Mouse (Mus musculus): ENCODE results near the gene Nhsl2. TPM values are rescaled to one million over a fixed set of nuclear protein-coding genes. Genes with fewer than 3 reads are reported as not detected.

Gene Nhsl2
- polyA plus RNA-seq, 1 experiment from 2014 or later, result 10.5 TPM

DNA sequence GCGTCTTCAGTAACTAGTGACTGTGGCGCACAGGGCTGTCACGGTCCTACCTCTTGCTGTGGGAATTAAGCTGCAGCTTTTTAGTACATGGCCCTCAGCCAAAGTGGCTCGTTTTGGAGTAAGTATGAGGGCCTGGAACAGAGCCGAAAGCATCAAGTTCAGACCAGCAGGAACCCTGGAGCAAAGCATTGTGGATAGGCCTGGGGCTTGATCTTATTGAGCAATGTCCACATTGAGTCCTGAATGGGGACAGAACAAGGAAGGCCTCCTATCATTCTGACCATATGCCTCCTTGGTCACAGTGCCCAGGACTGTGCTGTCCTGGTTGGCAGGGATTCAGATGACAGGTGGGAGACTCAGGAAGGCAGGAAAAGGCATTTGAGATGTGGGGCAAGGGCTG lies 211.1 kb downstream of the Nhsl2 start:
- 63% methylated on average over 5 of the region's 5 CpGs for WGBS
- Histone ChIP-seq H3K9ac (ENCODE audit: low read length) (no peak overlapping the region), H3K36me3 (ENCODE audit: control insufficient read depth, insufficient read depth, low read length) (no peaks in the 10 kb centered on the region), H3K27ac (ENCODE audit: low read length) (no peak overlapping the region), H3K4me1 (ENCODE audit: control insufficient read depth, insufficient read depth, low read length) (no peaks in the 10 kb centered on the region), H3K27me3 (ENCODE audit: control insufficient read depth, insufficient read depth, low read length) (no peaks in the 10 kb centered on the region; the same call in 1 of the 2 replicates), H3K4me3 (replicated peaks; ENCODE audit: low read length) (no peak overlapping the region), H3K4me2 (ENCODE audit: low read depth, low read length) (no peak overlapping the region), H3K9me3 (replicated peaks; ENCODE audit: control insufficient read depth, low read length) (no peaks in the 10 kb centered on the region)
- ATAC-seq (ENCODE audit: insufficient read depth, low FRiP score), result no peak

DNA sequence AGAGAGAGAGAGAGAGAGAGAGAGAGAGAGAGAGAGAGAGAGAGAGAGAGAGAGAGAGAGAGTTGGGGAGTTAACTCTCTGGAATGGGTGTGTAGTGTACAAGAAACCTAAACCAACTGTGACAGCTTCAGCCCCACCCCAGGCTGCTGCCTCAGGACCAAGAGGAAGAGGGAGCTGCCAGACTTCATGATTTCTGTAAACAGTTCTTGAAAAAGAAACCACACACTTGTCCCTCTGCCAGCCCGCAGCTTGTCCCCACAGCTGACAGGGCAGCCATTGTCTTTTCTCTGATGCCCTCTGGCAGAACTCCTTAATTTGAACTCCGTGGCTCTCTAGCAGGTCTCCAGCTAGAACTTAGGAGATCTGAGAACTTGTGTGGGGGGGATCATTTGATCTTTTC lies 211.7 kb downstream of the Nhsl2 start:
- H3K36me3 ChIP-seq (ENCODE audit: control insufficient read depth, insufficient read depth, low read length), result no peaks in the 10 kb centered on the region
- H3K9ac ChIP-seq (ENCODE audit: low read length), result no peak overlapping the region
- ATAC-seq (ENCODE audit: insufficient read depth, low FRiP score), result no peak
- no peak overlapping the region for H3K27ac ChIP-seq (ENCODE audit: low read length)
- H3K27me3 ChIP-seq (ENCODE audit: control insufficient read depth, insufficient read depth, low read length), result peaks cover 3% of the 10 kb centered on the region; the same call in 1 of the 2 replicates
- H3K4me2 ChIP-seq (ENCODE audit: low read depth, low read length), result no peak overlapping the region
- no peaks in the 10 kb centered on the region for H3K4me1 ChIP-seq (ENCODE audit: control insufficient read depth, insufficient read depth, low read length)
- H3K4me3 ChIP-seq (replicated peaks; ENCODE audit: low read length), result no peak overlapping the region
- H3K9me3 ChIP-seq (replicated peaks; ENCODE audit: control insufficient read depth, low read length), result no peaks in the 10 kb centered on the region
- 34% methylated on average over 2 of the region's 2 CpGs for WGBS

DNA sequence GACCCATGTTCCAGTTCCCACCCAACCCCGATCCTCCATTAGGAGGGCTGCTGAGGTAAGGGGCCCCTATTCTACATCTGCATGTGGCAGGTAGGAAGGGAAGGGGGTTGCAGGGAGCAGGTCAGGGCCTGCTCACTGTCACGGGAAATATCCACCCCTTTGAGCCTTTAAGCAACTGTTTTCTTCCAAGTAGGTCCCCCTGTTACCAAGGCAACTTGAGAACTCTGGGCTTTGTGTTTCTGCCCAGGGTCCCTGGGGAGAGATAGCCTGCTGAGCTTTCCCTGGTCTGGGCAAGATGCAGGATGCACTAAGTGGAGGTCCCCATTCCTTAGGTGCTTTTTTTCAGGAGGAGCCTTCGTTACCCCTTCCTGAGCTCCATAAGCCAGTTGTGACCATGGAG lies 214.9 kb downstream of the Nhsl2 start:
- Histone ChIP-seq H3K4me3 (replicated peaks; ENCODE audit: low read length) (no peak overlapping the region), H3K4me1 (ENCODE audit: control insufficient read depth, insufficient read depth, low read length) (no peaks in the 10 kb centered on the region), H3K27ac (ENCODE audit: low read length) (no peak overlapping the region), H3K9me3 (replicated peaks; ENCODE audit: control insufficient read depth, low read length) (no peaks in the 10 kb centered on the region), H3K9ac (ENCODE audit: low read length) (no peak overlapping the region), H3K36me3 (ENCODE audit: control insufficient read depth, insufficient read depth, low read length) (no peaks in the 10 kb centered on the region), H3K4me2 (ENCODE audit: low read depth, low read length) (no peak overlapping the region), H3K27me3 (ENCODE audit: control insufficient read depth, insufficient read depth, low read length) (peaks cover 3% of the 10 kb centered on the region; the same call in 1 of the 2 replicates)
- WGBS, result 58% methylated on average over 3 of the region's 3 CpGs
- no peak for ATAC-seq (ENCODE audit: insufficient read depth, low FRiP score)

DNA sequence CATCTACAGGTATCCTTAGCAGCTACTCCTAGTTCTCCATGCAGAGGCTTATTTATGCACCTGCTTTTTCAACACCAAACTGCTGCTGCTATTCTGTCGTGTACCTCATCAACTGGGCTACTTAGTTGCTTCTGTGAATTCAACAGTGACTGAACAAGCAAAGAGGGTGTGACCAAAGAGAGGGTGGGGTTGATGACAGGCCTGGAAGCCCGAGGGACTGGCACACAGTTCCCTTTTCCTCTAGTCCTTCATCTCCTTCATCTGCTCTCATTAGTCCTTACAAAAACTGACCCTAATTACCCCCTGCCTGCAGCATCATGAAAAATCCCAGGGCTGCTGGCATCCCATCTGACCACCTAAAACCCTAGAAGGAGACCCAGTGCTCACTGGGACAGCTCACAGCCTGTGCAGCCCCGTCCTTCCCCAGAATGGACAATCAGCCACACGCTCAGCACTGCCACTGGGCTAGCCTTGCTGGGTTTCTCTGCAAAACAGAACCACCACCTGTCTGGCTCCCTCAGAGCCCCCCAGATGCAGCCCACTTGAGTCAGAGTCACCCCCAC lies 216.1 kb downstream of the Nhsl2 start:
- H3K4me3 ChIP-seq (replicated peaks; ENCODE audit: low read length), result no peak overlapping the region
- no peak overlapping the region for H3K4me2 ChIP-seq (ENCODE audit: low read depth, low read length)
- peaks cover 2% of the 10 kb centered on the region; the same call in 1 of the 2 replicates for H3K4me1 ChIP-seq (ENCODE audit: control insufficient read depth, insufficient read depth, low read length)
- H3K27me3 ChIP-seq (ENCODE audit: control insufficient read depth, insufficient read depth, low read length), result peaks cover 3% of the 10 kb centered on the region; the same call in 1 of the 2 replicates
- no peak overlapping the region for H3K9ac ChIP-seq (ENCODE audit: low read length)
- no peaks in the 10 kb centered on the region for H3K36me3 ChIP-seq (ENCODE audit: control insufficient read depth, insufficient read depth, low read length)
- ATAC-seq (ENCODE audit: insufficient read depth, low FRiP score), result no peak
- WGBS, result 58% methylated on average over 4 of the region's 4 CpGs
- H3K9me3 ChIP-seq (replicated peaks; ENCODE audit: control insufficient read depth, low read length), result no peaks in the 10 kb centered on the region
- H3K27ac ChIP-seq (ENCODE audit: low read length), result no peak overlapping the region

DNA sequence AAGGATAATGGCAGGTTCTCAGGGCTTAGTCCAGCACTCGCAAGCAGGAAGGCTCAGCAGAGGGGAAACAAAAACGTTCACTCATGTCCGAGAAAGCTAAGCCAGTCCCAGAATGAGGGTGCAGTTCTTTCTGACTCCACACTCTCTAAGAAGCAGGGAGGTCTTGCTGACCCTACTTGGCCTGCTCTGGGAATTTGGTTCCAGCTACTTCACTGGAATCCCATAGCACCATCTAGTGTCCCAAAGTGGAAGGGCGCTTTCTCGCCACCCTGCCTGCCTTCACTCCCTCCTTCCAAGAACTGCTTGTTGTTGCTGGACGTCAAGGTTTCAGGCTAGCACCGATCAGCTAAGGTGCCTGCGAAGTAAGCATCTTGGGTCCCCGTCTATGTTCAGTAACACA lies 216.9 kb downstream of the Nhsl2 start:
- ATAC-seq (ENCODE audit: insufficient read depth, low FRiP score), result peak; percentile 31; the same call in 1 of the 2 replicates
- Histone ChIP-seq H3K4me1 (ENCODE audit: control insufficient read depth, insufficient read depth, low read length) (peaks cover 3% of the 10 kb centered on the region; the same call in 1 of the 2 replicates), H3K4me2 (ENCODE audit: low read depth, low read length) (no peak overlapping the region), H3K9me3 (replicated peaks; ENCODE audit: control insufficient read depth, low read length) (no peaks in the 10 kb centered on the region), H3K27ac (ENCODE audit: low read length) (no peak overlapping the region), H3K27me3 (ENCODE audit: control insufficient read depth, insufficient read depth, low read length) (peaks cover 6% of the 10 kb centered on the region; the same call in 1 of the 2 replicates), H3K4me3 (replicated peaks; ENCODE audit: low read length) (no peak overlapping the region), H3K9ac (ENCODE audit: low read length) (no peak overlapping the region), H3K36me3 (ENCODE audit: control insufficient read depth, insufficient read depth, low read length) (no peaks in the 10 kb centered on the region)
- 21% methylated on average over 9 of the region's 9 CpGs for WGBS

DNA sequence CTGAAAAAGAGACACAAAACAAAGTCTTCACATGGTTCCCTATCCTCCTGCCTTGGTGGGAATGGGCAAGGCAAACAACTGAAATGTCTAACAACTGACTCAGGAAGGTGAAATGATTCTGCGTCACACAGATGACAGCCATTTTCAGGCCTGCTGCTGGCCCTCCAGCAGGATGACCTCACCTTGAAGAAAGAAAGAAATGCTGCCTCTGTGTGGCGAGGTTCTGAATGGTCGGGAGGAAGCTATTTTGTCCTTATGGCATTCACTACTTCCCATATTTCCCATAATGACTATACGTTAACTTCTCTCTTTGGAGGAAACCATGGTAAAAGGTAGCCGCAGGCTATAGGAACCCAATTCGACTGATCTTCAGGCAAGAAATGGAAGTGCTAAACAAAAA lies 217.9 kb downstream of the Nhsl2 start:
- Histone ChIP-seq H3K4me1 (ENCODE audit: control insufficient read depth, insufficient read depth, low read length) (peaks cover 3% of the 10 kb centered on the region; the same call in 1 of the 2 replicates), H3K27me3 (ENCODE audit: control insufficient read depth, insufficient read depth, low read length) (peaks cover 10% of the 10 kb centered on the region; the same call in 1 of the 2 replicates), H3K9me3 (replicated peaks; ENCODE audit: control insufficient read depth, low read length) (no peaks in the 10 kb centered on the region), H3K9ac (ENCODE audit: low read length) (no peak overlapping the region), H3K27ac (ENCODE audit: low read length) (no peak overlapping the region), H3K4me2 (ENCODE audit: low read depth, low read length) (no peak overlapping the region), H3K4me3 (replicated peaks; ENCODE audit: low read length) (no peak overlapping the region), H3K36me3 (ENCODE audit: control insufficient read depth, insufficient read depth, low read length) (no peaks in the 10 kb centered on the region)
- ATAC-seq (ENCODE audit: insufficient read depth, low FRiP score), result no peak
- 79% methylated on average over 6 of the region's 6 CpGs for WGBS

DNA sequence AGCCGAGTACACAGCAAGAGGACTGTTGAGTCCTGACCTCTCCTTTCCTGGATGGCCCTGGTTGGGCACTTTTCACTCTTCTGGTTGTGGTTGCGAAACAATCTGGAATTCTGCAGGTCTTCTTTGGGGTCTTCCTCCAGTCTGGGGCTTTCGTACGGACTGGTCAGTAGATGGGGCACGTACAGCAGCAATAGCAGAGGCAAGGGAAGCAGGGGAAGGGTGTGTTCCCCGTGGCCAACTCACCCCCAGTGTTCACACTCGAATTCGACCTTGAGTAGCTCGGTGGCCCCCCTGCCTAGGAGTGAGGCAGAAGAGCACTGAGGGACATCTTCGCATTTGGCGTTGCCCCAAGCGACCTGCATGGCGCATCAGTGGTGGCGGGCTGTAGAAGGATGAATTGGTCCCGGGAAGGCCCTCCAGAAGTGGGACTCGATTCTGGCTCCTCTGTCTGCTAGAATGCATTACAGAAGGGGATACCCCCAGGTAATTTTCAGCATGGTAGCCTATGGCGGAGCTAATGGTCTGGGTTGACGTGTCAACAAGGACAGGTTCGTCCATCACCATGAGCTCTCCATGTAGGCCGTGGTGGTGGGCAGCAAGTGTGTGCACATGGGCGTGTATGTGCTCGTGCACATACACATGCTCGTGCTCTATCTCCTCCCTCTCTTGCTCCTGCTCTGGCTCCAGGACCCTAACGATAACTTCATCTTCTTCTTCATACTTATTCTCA lies 219.8 kb downstream of the Nhsl2 start:
- no peak overlapping the region for H3K9ac ChIP-seq (ENCODE audit: low read length)
- 94% methylated on average over 24 of the region's 24 CpGs for WGBS
- peaks cover 13% of the 10 kb centered on the region; the same call in 1 of the 2 replicates for H3K27me3 ChIP-seq (ENCODE audit: control insufficient read depth, insufficient read depth, low read length)
- H3K36me3 ChIP-seq (ENCODE audit: control insufficient read depth, insufficient read depth, low read length), result no peaks in the 10 kb centered on the region
- ATAC-seq (ENCODE audit: insufficient read depth, low FRiP score), result no peak
- H3K27ac ChIP-seq (ENCODE audit: low read length), result no peak overlapping the region
- H3K4me2 ChIP-seq (ENCODE audit: low read depth, low read length), result no peak overlapping the region
- no peaks in the 10 kb centered on the region for H3K9me3 ChIP-seq (replicated peaks; ENCODE audit: control insufficient read depth, low read length)
- H3K4me3 ChIP-seq (replicated peaks; ENCODE audit: low read length), result no peak overlapping the region
- peaks cover 3% of the 10 kb centered on the region; the same call in 1 of the 2 replicates for H3K4me1 ChIP-seq (ENCODE audit: control insufficient read depth, insufficient read depth, low read length)

DNA sequence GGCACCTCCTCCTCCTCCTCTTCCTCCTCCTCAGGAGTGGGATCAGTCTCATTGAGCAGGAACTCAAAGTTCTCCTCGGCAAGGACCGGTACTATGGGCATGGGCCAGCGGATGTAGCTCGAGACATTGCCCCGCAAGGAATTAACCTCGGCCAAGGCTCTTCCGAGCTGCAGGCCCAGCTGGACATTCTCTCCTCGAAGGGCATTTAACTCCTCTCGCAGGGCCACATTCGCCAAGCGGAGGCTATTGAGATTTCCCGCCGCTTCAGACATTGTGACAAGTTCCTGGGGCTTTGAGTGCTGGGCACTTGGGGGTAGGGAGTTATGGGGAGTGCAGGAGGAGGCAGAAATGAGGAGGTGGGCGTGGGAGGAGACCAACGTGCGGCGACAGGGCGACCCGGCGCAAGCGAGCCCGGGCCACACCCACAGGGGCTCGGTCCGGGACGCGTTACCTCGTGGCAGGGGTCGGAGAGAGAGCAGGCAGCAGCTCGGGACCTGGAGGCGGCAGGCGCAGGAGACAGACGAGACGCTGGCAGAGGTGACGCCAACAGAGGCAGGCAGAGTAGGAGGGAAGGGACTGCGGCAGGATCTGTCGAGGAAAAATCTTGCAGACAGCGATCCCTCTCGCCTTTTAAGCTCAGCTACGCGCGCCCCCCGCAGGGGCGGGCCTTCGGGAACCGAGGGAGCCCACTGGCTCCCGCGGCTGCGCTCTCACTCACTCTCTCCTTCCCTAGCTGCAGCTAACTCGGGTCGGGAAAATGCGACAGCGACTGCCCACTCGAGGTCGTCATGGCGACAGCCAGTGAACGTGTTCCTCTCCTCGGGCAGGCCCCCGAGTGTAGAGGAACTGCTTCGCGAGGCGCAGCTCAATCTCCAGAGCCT lies 221.6 kb downstream of the Nhsl2 start, which contains the start of gene Rtl5:
Gene Rtl5, minus strand, starts transcription at position 714 of the 881 bp plus-strand sequence.
- H3K9ac ChIP-seq (ENCODE audit: low read length), result peak within 1 kb of the TSS; percentile 71
- H3K27me3 ChIP-seq (ENCODE audit: control insufficient read depth, insufficient read depth, low read length), result peaks cover 10% of the 10 kb centered on the region; the same call in 1 of the 2 replicates
- no peaks in the 10 kb centered on the region for H3K36me3 ChIP-seq (ENCODE audit: control insufficient read depth, insufficient read depth, low read length)
- H3K4me3 ChIP-seq (replicated peaks; ENCODE audit: low read length), result peak within 1 kb of the TSS; percentile 54
- H3K27ac ChIP-seq (ENCODE audit: low read length), result peak within 1 kb of the TSS; percentile 57
- ATAC-seq (ENCODE audit: insufficient read depth, low FRiP score), result peak; percentile 92
- 13% methylated on average over 61 of the region's 61 CpGs for WGBS
- peaks cover 3% of the 10 kb centered on the region; the same call in 1 of the 2 replicates for H3K4me1 ChIP-seq (ENCODE audit: control insufficient read depth, insufficient read depth, low read length)
- H3K9me3 ChIP-seq (replicated peaks; ENCODE audit: control insufficient read depth, low read length), result no peaks in the 10 kb centered on the region
- peak within 1 kb of the TSS; percentile 64 for H3K4me2 ChIP-seq (ENCODE audit: low read depth, low read length)

All from stomach, embryonic 16.5 days (tissue).